Mouse (Mus musculus) bone marrow, adult 2 months (tissue): ENCODE measurements around the gene Slc35e3.

Source experiments
- CTCF ChIP-seq: fragments of 200-500 bp; IDR thresholded peaks from 2 replicates; pipeline ENCODE4 v1.5.1; 2011; ENCODE audit warnings: low read length, control low read depth; ENCODE audit not compliant: control insufficient read depth, insufficient read depth
- POLR2A ChIP-seq: fragments of 200-500 bp; IDR thresholded peaks from 2 replicates; pipeline ENCODE4 v1.6.1; 2011; ENCODE audit warnings: low read depth, mild to moderate bottlenecking, control low read depth, low read length, borderline replicate concordance; ENCODE audit not compliant: control insufficient read depth

- TF ChIP-seq CTCF (no peak), POLR2A (peak; percentile 48; the same call in 1 of the 2 replicates)
These were observed 36.1 kb downstream of the Slc35e3 start for GRCm38 (mm10) chr10:117709930-117710603.
